Mouse (Mus musculus): ENCODE measurements around the gene Ralgapa2. TPM values are rescaled to one million over a fixed set of nuclear protein-coding genes. Genes with fewer than 3 reads are reported as not detected.

The Ralgapa2 gene
- polyA plus RNA-seq, 1 experiment, result 2.3 TPM

GRCm38 (mm10) chr2:146414484-146415291 is 97.5 kb downstream of the Ralgapa2 start:
- Histone ChIP-seq H3K36me3 (ENCODE audit: control insufficient read depth, insufficient read depth) (no peaks in the 10 kb centered on the region), H3K79me2 (ENCODE audit: control insufficient read depth, insufficient read depth) (no peaks in the 10 kb centered on the region), H3K4me3 (ENCODE audit: insufficient read depth, poor library complexity, severe bottlenecking) (no peak overlapping the region), H3ac (ENCODE audit: control insufficient read depth, insufficient read length, low read depth) (no peak overlapping the region), H3K27me3 (ENCODE audit: control insufficient read depth, insufficient read depth, insufficient read length) (no peaks in the 10 kb centered on the region), H3K79me3 (ENCODE audit: low read depth) (no peaks in the 10 kb centered on the region)
- TF ChIP-seq CTCF (IDR thresholded peaks at IDR 0.05; ENCODE audit: control insufficient read depth, insufficient read depth, insufficient read length) (peak; percentile 10), MAX (IDR thresholded peaks at IDR 0.05) (no peak), FOSL1 (IDR thresholded peaks at IDR 0.05; ENCODE audit: insufficient read depth, low read length, poor library complexity, severe bottlenecking) (no peak)

DNA sequence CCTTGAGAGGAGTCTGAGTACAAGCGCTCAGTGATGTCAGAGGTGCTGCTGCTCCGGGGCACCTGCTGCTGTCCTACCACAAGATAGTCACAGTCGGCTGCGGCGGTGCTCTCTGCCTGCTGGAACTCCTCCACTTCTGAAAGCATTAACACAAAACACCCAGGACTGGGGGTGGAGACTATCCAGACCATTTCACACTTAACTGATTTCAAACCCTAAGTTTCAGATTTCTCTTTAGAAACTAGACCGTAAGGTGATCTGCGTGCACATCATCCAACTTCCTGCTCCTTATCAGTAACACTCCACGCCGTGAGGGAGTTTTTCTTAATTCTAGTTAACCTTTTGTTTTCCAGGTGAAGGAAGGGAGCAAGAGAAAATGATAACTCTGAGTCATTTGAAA is 99.4 kb downstream of the Ralgapa2 start:
- Histone ChIP-seq H3K79me2 (ENCODE audit: control insufficient read depth, insufficient read depth) (no peaks in the 10 kb centered on the region), H3K79me3 (ENCODE audit: low read depth) (no peaks in the 10 kb centered on the region), H3K36me3 (ENCODE audit: control insufficient read depth, insufficient read depth) (no peaks in the 10 kb centered on the region), H3K27me3 (ENCODE audit: control insufficient read depth, insufficient read depth, insufficient read length) (no peaks in the 10 kb centered on the region), H3ac (ENCODE audit: control insufficient read depth, insufficient read length, low read depth) (no peak overlapping the region), H3K4me3 (ENCODE audit: insufficient read depth, poor library complexity, severe bottlenecking) (no peak overlapping the region)
- no peak for TF ChIP-seq MYOD1 (IDR thresholded peaks at IDR 0.05; ENCODE audit: control insufficient read depth, insufficient read length, low read depth)
- TF ChIP-seq MAX (IDR thresholded peaks at IDR 0.05), result no peak
- TF ChIP-seq MYOG (IDR thresholded peaks at IDR 0.05; ENCODE audit: control insufficient read depth, extremely low read depth, insufficient read length), result no peak
- TF ChIP-seq USF1 (IDR thresholded peaks at IDR 0.05; ENCODE audit: low read depth), result no peak
- TF ChIP-seq CTCF (IDR thresholded peaks at IDR 0.05; ENCODE audit: control insufficient read depth, insufficient read depth, insufficient read length), result no peak
- no peak for TF ChIP-seq FOSL1 (IDR thresholded peaks at IDR 0.05; ENCODE audit: insufficient read depth, low read length, poor library complexity, severe bottlenecking)
- TF ChIP-seq CEBPB (IDR thresholded peaks at IDR 0.05; ENCODE audit: low read depth), result no peak

GRCm38 (mm10) chr2:146411904-146412303 is 100.2 kb downstream of the Ralgapa2 start:
- no peaks in the 10 kb centered on the region for H3K27me3 ChIP-seq (ENCODE audit: control insufficient read depth, insufficient read depth, insufficient read length)
- no peaks in the 10 kb centered on the region for H3K79me3 ChIP-seq (ENCODE audit: low read depth)
- TF ChIP-seq MYOD1 (IDR thresholded peaks at IDR 0.05; ENCODE audit: control insufficient read depth, insufficient read length, low read depth), result no peak
- TF ChIP-seq MYOG (IDR thresholded peaks at IDR 0.05; ENCODE audit: control insufficient read depth, extremely low read depth, insufficient read length), result no peak
- no peak for TF ChIP-seq CEBPB (IDR thresholded peaks at IDR 0.05; ENCODE audit: low read depth)
- TF ChIP-seq USF1 (IDR thresholded peaks at IDR 0.05; ENCODE audit: low read depth), result no peak
- TF ChIP-seq FOSL1 (IDR thresholded peaks at IDR 0.05; ENCODE audit: insufficient read depth, low read length, poor library complexity, severe bottlenecking), result no peak
- TF ChIP-seq CTCF (IDR thresholded peaks at IDR 0.05; ENCODE audit: control insufficient read depth, insufficient read depth, insufficient read length), result no peak
- no peak for TF ChIP-seq MAX (IDR thresholded peaks at IDR 0.05)
- H3K36me3 ChIP-seq (ENCODE audit: control insufficient read depth, insufficient read depth), result no peaks in the 10 kb centered on the region
- H3K4me3 ChIP-seq (ENCODE audit: insufficient read depth, poor library complexity, severe bottlenecking), result no peak overlapping the region
- no peak overlapping the region for H3ac ChIP-seq (ENCODE audit: control insufficient read depth, insufficient read length, low read depth)
- H3K79me2 ChIP-seq (ENCODE audit: control insufficient read depth, insufficient read depth), result no peaks in the 10 kb centered on the region

DNA sequence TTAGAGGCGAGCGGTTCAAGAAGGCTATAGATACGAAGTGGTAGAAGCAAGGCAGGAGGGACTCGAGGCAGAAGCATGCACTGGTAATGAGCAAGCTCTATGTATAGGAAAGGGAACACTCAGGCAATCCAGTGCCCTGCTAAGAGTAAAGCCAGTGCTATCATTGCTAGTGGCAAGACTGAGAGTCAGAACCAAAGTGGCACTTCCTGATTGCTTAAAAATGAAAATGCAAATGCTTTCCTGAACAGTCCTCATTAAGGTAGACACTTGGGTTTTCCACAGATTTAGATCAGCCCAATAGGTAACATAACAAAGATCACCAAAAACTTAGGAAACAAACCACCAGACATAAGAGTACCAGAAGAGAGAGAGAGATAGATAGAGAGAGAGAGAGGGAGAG is 105.1 kb downstream of the Ralgapa2 start:
- H3K4me3 ChIP-seq (ENCODE audit: insufficient read depth, poor library complexity, severe bottlenecking), result no peak overlapping the region
- no peaks in the 10 kb centered on the region for H3K27me3 ChIP-seq (ENCODE audit: control insufficient read depth, insufficient read depth, insufficient read length)
- H3K36me3 ChIP-seq (ENCODE audit: control insufficient read depth, insufficient read depth), result no peaks in the 10 kb centered on the region
- no peak overlapping the region for H3ac ChIP-seq (ENCODE audit: control insufficient read depth, insufficient read length, low read depth)
- H3K79me3 ChIP-seq (ENCODE audit: low read depth), result no peaks in the 10 kb centered on the region
- no peaks in the 10 kb centered on the region for H3K79me2 ChIP-seq (ENCODE audit: control insufficient read depth, insufficient read depth)
- TF ChIP-seq CTCF (IDR thresholded peaks at IDR 0.05; ENCODE audit: control insufficient read depth, insufficient read depth, insufficient read length), result no peak

DNA sequence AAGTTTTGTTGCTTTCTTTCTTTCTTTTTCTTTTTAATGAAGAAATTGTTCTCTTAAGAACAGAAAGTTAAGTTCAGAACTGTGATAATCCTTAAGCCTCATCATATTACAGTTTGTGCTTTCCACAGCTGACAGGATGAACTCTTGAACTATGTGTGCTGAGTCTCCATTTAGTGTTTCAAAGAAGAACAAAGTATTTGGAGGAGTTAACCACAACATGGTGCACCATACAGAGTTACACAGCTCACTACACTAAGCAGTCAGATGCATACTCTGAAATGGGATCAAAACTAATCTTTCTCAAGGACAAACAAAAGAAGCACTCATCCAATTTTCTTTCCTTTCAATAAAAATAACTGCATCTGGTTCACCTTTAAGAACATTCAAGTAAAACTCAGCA is 110.6 kb downstream of the Ralgapa2 start:
- H3K79me2 ChIP-seq (ENCODE audit: control insufficient read depth, insufficient read depth), result no peaks in the 10 kb centered on the region
- no peak overlapping the region for H3K4me3 ChIP-seq (ENCODE audit: insufficient read depth, poor library complexity, severe bottlenecking)
- H3K36me3 ChIP-seq (ENCODE audit: control insufficient read depth, insufficient read depth), result no peaks in the 10 kb centered on the region
- TF ChIP-seq USF1 (IDR thresholded peaks at IDR 0.05; ENCODE audit: low read depth) (no peak), MYOG (IDR thresholded peaks at IDR 0.05; ENCODE audit: control insufficient read depth, extremely low read depth, insufficient read length) (no peak), MAX (IDR thresholded peaks at IDR 0.05) (no peak)
- no peaks in the 10 kb centered on the region for H3K27me3 ChIP-seq (ENCODE audit: control insufficient read depth, insufficient read depth, insufficient read length)
- H3ac ChIP-seq (ENCODE audit: control insufficient read depth, insufficient read length, low read depth), result no peak overlapping the region
- H3K79me3 ChIP-seq (ENCODE audit: low read depth), result no peaks in the 10 kb centered on the region

DNA sequence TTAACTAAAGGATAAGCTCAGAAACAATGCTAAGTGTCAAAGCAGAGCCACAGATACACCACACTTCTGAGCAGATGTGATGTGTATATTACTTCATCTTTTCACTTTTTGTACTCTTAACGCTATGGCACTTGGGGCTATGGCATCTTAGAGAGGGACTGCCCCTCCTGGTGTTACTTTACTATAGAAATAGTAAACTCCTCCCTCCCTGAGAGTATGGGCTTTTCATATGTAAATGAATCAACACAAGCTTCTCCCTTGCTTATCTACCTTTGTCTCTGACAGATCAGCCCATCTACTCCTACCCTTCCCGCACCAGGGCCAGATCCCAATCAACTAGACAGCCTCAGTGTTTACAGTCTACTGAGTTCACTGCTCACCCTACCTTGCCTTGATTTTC is 111.4 kb downstream of the Ralgapa2 start:
- H3K79me2 ChIP-seq (ENCODE audit: control insufficient read depth, insufficient read depth), result no peaks in the 10 kb centered on the region
- no peaks in the 10 kb centered on the region for H3K79me3 ChIP-seq (ENCODE audit: low read depth)
- no peaks in the 10 kb centered on the region for H3K36me3 ChIP-seq (ENCODE audit: control insufficient read depth, insufficient read depth)
- TF ChIP-seq FOSL1 (IDR thresholded peaks at IDR 0.05; ENCODE audit: insufficient read depth, low read length, poor library complexity, severe bottlenecking), result no peak
- no peak for TF ChIP-seq MYOG (IDR thresholded peaks at IDR 0.05; ENCODE audit: control insufficient read depth, extremely low read depth, insufficient read length)
- no peak for TF ChIP-seq CTCF (IDR thresholded peaks at IDR 0.05; ENCODE audit: control insufficient read depth, insufficient read depth, insufficient read length)
- TF ChIP-seq MYOD1 (IDR thresholded peaks at IDR 0.05; ENCODE audit: control insufficient read depth, insufficient read length, low read depth), result no peak
- TF ChIP-seq MAX (IDR thresholded peaks at IDR 0.05), result no peak
- no peak for TF ChIP-seq USF1 (IDR thresholded peaks at IDR 0.05; ENCODE audit: low read depth)
- TF ChIP-seq CEBPB (IDR thresholded peaks at IDR 0.05; ENCODE audit: low read depth), result no peak
- no peak overlapping the region for H3K4me3 ChIP-seq (ENCODE audit: insufficient read depth, poor library complexity, severe bottlenecking)
- H3ac ChIP-seq (ENCODE audit: control insufficient read depth, insufficient read length, low read depth), result no peak overlapping the region
- H3K27me3 ChIP-seq (ENCODE audit: control insufficient read depth, insufficient read depth, insufficient read length), result no peaks in the 10 kb centered on the region
